Mouse (Mus musculus): ENCODE data around the gene Irx3. TPM values are rescaled to one million over a fixed set of nuclear protein-coding genes. Genes with fewer than 3 reads are reported as not detected.

The Irx3 gene
- polyA plus RNA-seq (2014; fragmentation: Illumina TruSeq; extraction: RNeasy Lipid Tissue Mini Kit (QIAGEN cat#74804); ENCODE audit: low read depth, low replicate concordance): 0.13 TPM

DNA sequence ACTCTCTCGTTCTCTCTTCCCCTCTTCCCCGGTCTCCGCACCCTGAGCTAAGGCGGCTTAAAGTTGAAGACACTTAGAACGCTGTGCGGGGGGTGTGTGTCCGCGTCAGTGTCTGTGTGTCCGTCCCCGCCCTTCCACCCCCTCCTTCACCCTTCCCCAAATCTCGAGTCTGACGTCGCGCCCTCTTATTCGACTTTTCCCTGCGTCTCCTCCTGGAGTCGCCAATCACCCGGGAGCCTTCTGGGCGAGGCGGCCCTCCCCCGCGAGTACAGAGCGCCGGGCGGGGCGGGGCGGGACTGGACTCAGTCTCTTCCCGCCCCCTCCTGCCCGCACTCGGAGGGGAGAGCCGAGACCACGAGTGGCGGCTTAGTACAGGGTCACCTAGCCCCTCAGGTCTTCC lies at the start of gene Irx3:
Irx3 (minus strand) TSS at position 229 of the 400 bp plus-strand sequence.

